ENCODE assay signal across 27 mouse cellular contexts in genomic region chr10:4153031-4153430, GRCm38 (mm10).
DNase-seq lines count a peak whose midpoint lies in the region; ATAC-seq lines count a peak whose summit lies in the region.
"Had no signal": no experiment of that assay in that cellular context is flagged by ENCODE, and none has a peak within 500 bp of the region (broad histone marks: within the 10 kb centered on the region; RNA-seq: fewer than 3 reads in every experiment).

No protein-coding gene starts in this region.

- WGBS in embryonic facial prominence, embryonic 14.5 days = 63% methylated on average over 4 of the region's 4 CpGs
- 88% methylated on average over 4 of the region's 4 CpGs for whole genome bisulfite sequencing in embryonic facial prominence, embryonic 10.5 days
- 86% methylated on average over 4 of the region's 4 CpGs for WGBS in hindbrain, embryonic 10.5 days
- 81% methylated on average over 4 of the region's 4 CpGs for WGBS in hindbrain, embryonic 16.5 days

- H3K4me3 ChIP-seq in embryonic facial prominence, embryonic 14.5 days (ENCODE audit: low read depth, low read length) = no peak overlapping the region
- no peak overlapping the region for H3K4me3 ChIP-seq in embryonic facial prominence, embryonic 10.5 days
- H3K4me3 ChIP-seq in hindbrain, embryonic 10.5 days = no peak overlapping the region
- H3K4me3 ChIP-seq in hindbrain, embryonic 16.5 days (ENCODE audit: low read length) = no peak overlapping the region
- H3K4me3 ChIP-seq: embryonic facial prominence, embryonic 12.5 days; heart, embryonic 12.5 days; heart, embryonic 15.5 days; hindbrain, embryonic 12.5 days; hindbrain, embryonic 15.5 days; intestine, embryonic 15.5 days had no signal

- peak overlapping the region; percentile 33; the same call in 1 of the 2 replicates for H3K27ac ChIP-seq in embryonic facial prominence, embryonic 14.5 days (replicated peaks; ENCODE audit: low read depth, low read length)
- H3K27ac ChIP-seq in embryonic facial prominence, embryonic 10.5 days (replicated peaks) = no peak overlapping the region
- 0 out of 2 replicates have a peak overlapping the region, but pooled peaks have one; percentile 12 for H3K27ac ChIP-seq in hindbrain, embryonic 10.5 days
- H3K27ac ChIP-seq in hindbrain, embryonic 16.5 days (ENCODE audit: low read depth, low read length) = no peak overlapping the region
- H3K27ac ChIP-seq: embryonic facial prominence, embryonic 12.5 days; heart, embryonic 15.5 days; hindbrain, embryonic 12.5 days; hindbrain, embryonic 15.5 days; intestine, embryonic 15.5 days had no signal

- peak; percentile 78 for ATAC-seq in embryonic facial prominence, embryonic 14.5 days (ENCODE audit: low read depth)
- ATAC-seq in hindbrain, embryonic 16.5 days = no peak
- ATAC-seq: forebrain, embryonic 14.5 days; forebrain, postnatal 0 days; intestine, embryonic 15.5 days; Patski had no signal

- no peaks in the 10 kb centered on the region for H3K27me3 ChIP-seq in embryonic facial prominence, embryonic 14.5 days (replicated peaks; ENCODE audit: control insufficient read depth, insufficient read depth, low read length)
- no peaks in the 10 kb centered on the region for H3K27me3 ChIP-seq in embryonic facial prominence, embryonic 10.5 days (replicated peaks; ENCODE audit: low read depth, poor library complexity, severe bottlenecking)
- no peaks in the 10 kb centered on the region for H3K27me3 ChIP-seq in hindbrain, embryonic 10.5 days (ENCODE audit: insufficient read depth, poor library complexity, severe bottlenecking)
- no peaks in the 10 kb centered on the region for H3K27me3 ChIP-seq in hindbrain, embryonic 16.5 days (replicated peaks; ENCODE audit: control insufficient read depth, insufficient read depth, low read length)
- H3K27me3 ChIP-seq: embryonic facial prominence, embryonic 12.5 days; heart, embryonic 12.5 days; heart, embryonic 15.5 days; hindbrain, embryonic 12.5 days; hindbrain, embryonic 15.5 days; intestine, embryonic 15.5 days; Patski had no signal

- H3K9me3 ChIP-seq in embryonic facial prominence, embryonic 14.5 days (ENCODE audit: control insufficient read depth, low read length) = no peaks in the 10 kb centered on the region
- no peaks in the 10 kb centered on the region for H3K9me3 ChIP-seq in embryonic facial prominence, embryonic 10.5 days
- H3K9me3 ChIP-seq in hindbrain, embryonic 10.5 days = no peaks in the 10 kb centered on the region
- no peaks in the 10 kb centered on the region for H3K9me3 ChIP-seq in hindbrain, embryonic 16.5 days (ENCODE audit: control insufficient read depth, low read length)
- H3K9me3 ChIP-seq: embryonic facial prominence, embryonic 12.5 days; heart, embryonic 15.5 days; hindbrain, embryonic 12.5 days; hindbrain, embryonic 15.5 days; intestine, embryonic 15.5 days had no signal

- no peaks in the 10 kb centered on the region for H3K36me3 ChIP-seq in embryonic facial prominence, embryonic 14.5 days (ENCODE audit: control insufficient read depth, insufficient read depth, low read length)
- H3K36me3 ChIP-seq in embryonic facial prominence, embryonic 10.5 days (replicated peaks) = peaks cover 28% of the 10 kb centered on the region
- peaks cover 25% of the 10 kb centered on the region for H3K36me3 ChIP-seq in hindbrain, embryonic 10.5 days
- no peaks in the 10 kb centered on the region for H3K36me3 ChIP-seq in hindbrain, embryonic 16.5 days (ENCODE audit: control insufficient read depth, insufficient read depth, low read length)
- H3K36me3 ChIP-seq: embryonic facial prominence, embryonic 12.5 days; heart, embryonic 15.5 days; hindbrain, embryonic 12.5 days; hindbrain, embryonic 15.5 days; intestine, embryonic 15.5 days had no signal

- H3K4me1 ChIP-seq in embryonic facial prominence, embryonic 14.5 days (ENCODE audit: control insufficient read depth, insufficient read depth, low read length) = no peaks in the 10 kb centered on the region
- no peaks in the 10 kb centered on the region for H3K4me1 ChIP-seq in embryonic facial prominence, embryonic 10.5 days
- no peaks in the 10 kb centered on the region for H3K4me1 ChIP-seq in hindbrain, embryonic 10.5 days (replicated peaks)
- H3K4me1 ChIP-seq in hindbrain, embryonic 16.5 days (ENCODE audit: control insufficient read depth, insufficient read depth, low read depth, low read length) = no peaks in the 10 kb centered on the region
- H3K4me1 ChIP-seq: embryonic facial prominence, embryonic 12.5 days; hindbrain, embryonic 12.5 days; hindbrain, embryonic 15.5 days; intestine, embryonic 15.5 days had no signal

- H3K4me2 ChIP-seq in embryonic facial prominence, embryonic 14.5 days (ENCODE audit: low read depth, low read length) = no peak overlapping the region
- no peak overlapping the region for H3K4me2 ChIP-seq in hindbrain, embryonic 16.5 days (ENCODE audit: low read length)
- H3K4me2 ChIP-seq: embryonic facial prominence, embryonic 12.5 days; heart, embryonic 12.5 days; heart, embryonic 15.5 days; hindbrain, embryonic 12.5 days; hindbrain, embryonic 15.5 days; intestine, embryonic 15.5 days had no signal

- peak; percentile 59 for DNase-seq in embryonic facial prominence, embryonic 14.5 days (ENCODE audit: low spot score)
- DNase-seq in embryonic facial prominence, embryonic 10.5 days (ENCODE audit: low spot score) = no peak
- no peak for DNase-seq in hindbrain, embryonic 10.5 days (ENCODE audit: low spot score)
- DNase-seq in NIH3T3 (ENCODE audit: low read depth) = peak; percentile 51
- peak; percentile 56 for DNase-seq in fat pad, adult 2 months (ENCODE audit: extremely low read depth, low read depth, low spot score)
- no peak for DNase-seq in ovary, postnatal 10 days (ENCODE audit: low spot score)
- DNase-seq: adrenal gland, postnatal 10 days; adrenal gland, postnatal 36 days; cerebellum, adult 11 months; cerebellum, adult 2 months; cerebellum, postnatal 10 days; cerebellum, postnatal 36 days; forebrain, postnatal 0 days; gastrocnemius, postnatal 10 days; heart, adult 11 months; heart, postnatal 10 days; heart, postnatal 4 days; kidney, adult 11 months had no signal

- H3K9ac ChIP-seq in embryonic facial prominence, embryonic 14.5 days (ENCODE audit: low read depth, low read length) = no peak overlapping the region
- no peak overlapping the region for H3K9ac ChIP-seq in hindbrain, embryonic 16.5 days (ENCODE audit: low read depth, low read length)
- H3K9ac ChIP-seq: embryonic facial prominence, embryonic 12.5 days; forebrain, postnatal 0 days; heart, embryonic 12.5 days; heart, embryonic 15.5 days; hindbrain, embryonic 12.5 days; hindbrain, embryonic 15.5 days; intestine, embryonic 15.5 days had no signal

Comparison
In these comparisons a context has a peak if more than half of its experiments do, and no peak if none do; other contexts are left out.
1. DNase-seq: peak in embryonic facial prominence, embryonic 14.5 days (single experiment), NIH3T3 (single experiment) and fat pad, adult 2 months (single experiment); none in embryonic facial prominence, embryonic 10.5 days (single experiment), hindbrain, embryonic 10.5 days (single experiment) and ovary, postnatal 10 days (single experiment).
2. H3K27ac ChIP-seq: peak in embryonic facial prominence, embryonic 14.5 days (single experiment) and hindbrain, embryonic 10.5 days (single experiment); none in embryonic facial prominence, embryonic 10.5 days (single experiment) and hindbrain, embryonic 16.5 days (single experiment).